9 mouse cellular contexts compared by ENCODE assay signal in the genomic region with DNA sequence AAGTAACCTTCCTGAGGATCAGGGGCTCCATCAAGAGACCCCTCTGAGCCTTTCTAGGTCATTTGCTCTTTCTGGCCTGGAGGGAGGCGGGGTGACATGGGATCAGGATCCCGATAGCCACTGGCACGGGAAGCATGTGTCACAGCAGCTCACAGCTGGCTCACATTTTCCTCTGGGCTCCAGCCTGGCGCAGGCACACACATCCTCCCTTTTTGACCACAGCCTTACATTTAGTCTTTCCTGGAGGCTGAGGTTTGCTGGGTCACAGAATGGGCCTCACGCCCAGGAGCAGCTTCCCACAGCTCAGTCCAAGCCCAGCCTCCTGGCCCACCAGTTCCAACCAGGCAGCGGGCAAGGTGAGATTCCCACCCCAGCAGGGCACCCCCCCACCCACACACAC. TPM values are rescaled to one million over a fixed set of nuclear protein-coding genes. Genes with fewer than 3 reads are reported as not detected.
DNase-seq lines count a peak whose midpoint lies in the region; ATAC-seq and TF ChIP-seq lines count a peak whose summit lies in the region.
"Had no signal": no experiment of that assay in that cellular context is flagged by ENCODE, and none has a peak within 500 bp of the region (broad histone marks: within the 10 kb centered on the region; RNA-seq: fewer than 3 reads in every experiment).

No protein-coding gene starts in this region.

- H3K9ac ChIP-seq in lung, embryonic 15.5 days = no peak overlapping the region
- H3K9ac ChIP-seq in heart, embryonic 11.5 days (ENCODE audit: low read depth, low read length) = no peak overlapping the region; the same call in 1 of the 2 replicates
- H3K9ac ChIP-seq in limb, embryonic 15.5 days = no peak overlapping the region

- H3K36me3 ChIP-seq in lung, embryonic 15.5 days = no peaks in the 10 kb centered on the region
- no peaks in the 10 kb centered on the region for H3K36me3 ChIP-seq in heart, embryonic 11.5 days (ENCODE audit: control insufficient read depth, insufficient read depth, low read length)
- no peaks in the 10 kb centered on the region for H3K36me3 ChIP-seq in limb, embryonic 15.5 days

- no peak for TF ChIP-seq CTCF in lung, adult 2 months (IDR thresholded peaks at IDR 0.05; ENCODE audit: insufficient read depth, low read length)

- H3K4me3 ChIP-seq in lung, embryonic 15.5 days = no peak overlapping the region
- no peak overlapping the region for H3K4me3 ChIP-seq in lung, adult 2 months (replicated peaks; ENCODE audit: extremely low read depth, low read depth, low read length)
- no peak overlapping the region for H3K4me3 ChIP-seq in heart, embryonic 11.5 days (ENCODE audit: low read depth, low read length)
- no peak overlapping the region for H3K4me3 ChIP-seq in limb, embryonic 15.5 days

- H3K4me2 ChIP-seq in lung, embryonic 15.5 days = no peak overlapping the region
- no peak overlapping the region for H3K4me2 ChIP-seq in heart, embryonic 11.5 days
- H3K4me2 ChIP-seq in limb, embryonic 15.5 days = no peak overlapping the region

- peak overlapping the region; percentile 34; the same call in 1 of the 2 replicates for H3K27ac ChIP-seq in lung, embryonic 15.5 days
- peak overlapping the region; percentile 46 for H3K27ac ChIP-seq in heart, embryonic 11.5 days (ENCODE audit: low read depth, low read length)
- peak overlapping the region; percentile 33; the same call in 1 of the 2 replicates for H3K27ac ChIP-seq in limb, embryonic 15.5 days

- DNase-seq in lung, adult 2 months = no peak
- DNase-seq in urinary bladder, adult 18-20 months (ENCODE audit: low spot score in 2 of 2) = no peak
- no peak for DNase-seq in right cerebral cortex, postnatal 14 days
- DNase-seq: cerebellum, adult 2 months; layer of hippocampus, adult 9-11 months had no signal

- H3K27me3 ChIP-seq in lung, embryonic 15.5 days = no peaks in the 10 kb centered on the region
- no peaks in the 10 kb centered on the region for H3K27me3 ChIP-seq in heart, embryonic 11.5 days (ENCODE audit: control insufficient read depth, insufficient read depth, low read length)
- no peaks in the 10 kb centered on the region for H3K27me3 ChIP-seq in limb, embryonic 15.5 days

- no peak for ATAC-seq in lung, embryonic 15.5 days (ENCODE audit: borderline replicate concordance, extremely low read depth, low FRiP score, low TSS enrichment)
- peak; percentile 22; the same call in 1 of the 2 replicates for ATAC-seq in common myeloid progenitor, adult 5-6 weeks (replicated peaks; ENCODE audit: low read depth, poor library complexity, severe bottlenecking)
- ATAC-seq in heart, embryonic 11.5 days (replicated peaks; ENCODE audit: insufficient number of reproducible peaks, low FRiP score, low TSS enrichment) = no peak
- ATAC-seq in limb, embryonic 15.5 days (ENCODE audit: insufficient number of reproducible peaks, low FRiP score, low TSS enrichment, low read depth) = no peak

- 44% methylated on average over 6 of the region's 6 CpGs for WGBS in lung, embryonic 15.5 days
- WGBS in lung, adult 2 months = 40% methylated on average over 6 of the region's 6 CpGs
- 59% methylated on average over 6 of the region's 6 CpGs for WGBS in heart, embryonic 11.5 days (ENCODE audit: insufficient replicate concordance)
- 58% methylated on average over 6 of the region's 6 CpGs for WGBS in limb, embryonic 15.5 days

- TF ChIP-seq POLR2A in lung, adult 2 months (IDR thresholded peaks at IDR 0.05; ENCODE audit: borderline replicate concordance, extremely low read depth, low read depth, low read length) = no peak

- H3K9me3 ChIP-seq in lung, embryonic 15.5 days = no peaks in the 10 kb centered on the region
- no peaks in the 10 kb centered on the region for H3K9me3 ChIP-seq in heart, embryonic 11.5 days (replicated peaks; ENCODE audit: control insufficient read depth, low read length)
- H3K9me3 ChIP-seq in limb, embryonic 15.5 days = no peaks in the 10 kb centered on the region

- H3K4me1 ChIP-seq in lung, embryonic 15.5 days = peaks cover 21% of the 10 kb centered on the region
- H3K4me1 ChIP-seq in lung, adult 2 months (ENCODE audit: control insufficient read depth, insufficient read depth, low read length) = peaks cover 39% of the 10 kb centered on the region
- peaks cover 38% of the 10 kb centered on the region for H3K4me1 ChIP-seq in heart, embryonic 11.5 days (ENCODE audit: control insufficient read depth, insufficient read depth, low read length)
- H3K4me1 ChIP-seq in limb, embryonic 15.5 days = peaks cover 9% of the 10 kb centered on the region; the same call in 1 of the 2 replicates

RNA-seq across cellular contexts. Expression of a gene that starts 11.5 kb away (rescaled TPM):
- polyA plus RNA-seq in lung, embryonic 15.5 days (2015; fragmentation: Nextera tagmentation; extraction: Ambion mirVana) = 5.3 and 6.4 TPM in 2 replicates
- 103 and 126 TPM in 2 replicates for polyA plus RNA-seq in lung, adult 2 months (2012; rRNA removed)
- total RNA-seq in common myeloid progenitor, adult 5-6 weeks (2017) = 38.1 and 49.9 TPM in 2 replicates
- polyA plus RNA-seq in heart, embryonic 11.5 days (2014; fragmentation: Nextera tagmentation; extraction: Ambion mirVana) = 4.0 and 4.6 TPM in 2 replicates
- 10.6 TPM in 2 replicates for polyA plus RNA-seq in limb, embryonic 15.5 days (2015; fragmentation: Nextera tagmentation; extraction: Ambion mirVana)

RNA-seq across cellular contexts. Expression of a gene that starts 37.1 kb away (rescaled TPM):
- polyA plus RNA-seq in lung, embryonic 15.5 days (2015; fragmentation: Nextera tagmentation; extraction: Ambion mirVana) = 137 and 140 TPM in 2 replicates
- 26.1 and 32.8 TPM in 2 replicates for polyA plus RNA-seq in lung, adult 2 months (2012; rRNA removed)
- 138 and 260 TPM in 2 replicates for total RNA-seq in common myeloid progenitor, adult 5-6 weeks (2017)
- polyA plus RNA-seq in heart, embryonic 11.5 days (2014; fragmentation: Nextera tagmentation; extraction: Ambion mirVana) = 93.8 and 101 TPM in 2 replicates
- polyA plus RNA-seq in limb, embryonic 15.5 days (2015; fragmentation: Nextera tagmentation; extraction: Ambion mirVana) = 127 and 128 TPM in 2 replicates

RNA-seq across cellular contexts. Expression of a gene that starts 42.9 kb away (rescaled TPM):
- 0.14 and 0.26 TPM in 2 replicates for polyA plus RNA-seq in lung, embryonic 15.5 days (2015; fragmentation: Nextera tagmentation; extraction: Ambion mirVana)
- 2.9 and 7.0 TPM in 2 replicates for polyA plus RNA-seq in lung, adult 2 months (2012; rRNA removed)
- not detected in 2 replicates for total RNA-seq in common myeloid progenitor, adult 5-6 weeks (2017)
- polyA plus RNA-seq in heart, embryonic 11.5 days (2014; fragmentation: Nextera tagmentation; extraction: Ambion mirVana) = not detected in 2 replicates
- polyA plus RNA-seq in limb, embryonic 15.5 days (2015; fragmentation: Nextera tagmentation; extraction: Ambion mirVana) = 10.4 and 11.5 TPM in 2 replicates
